Mouse (Mus musculus) left cerebral cortex, postnatal 10 days (tissue): ENCODE results near the gene Cd47. TPM values are rescaled to one million over a fixed set of nuclear protein-coding genes. Genes with fewer than 3 reads are reported as not detected.
"Not testable (repeated sequence)": the region's sequence is repeated elsewhere in the genome, so short reads cannot be mapped to it uniquely, and the experiment has no call there.

Experiments
- DNase-seq, 2 experiments: peaks; one replicate each; pipeline ENCODE4 v3.0.0; 2021 to 2022; ENCODE audit warnings: low spot score in 2 of 2, mixed read lengths in 1 of 2; ENCODE audit errors: extremely low spot score in 1 of 2
- intact Hi-C: fragments of 180-260 bp; cut with DNase I; formaldehyde crosslinking; loops from one replicate; pipeline ENCODE4 v1.15.1; 2025
- total RNA-seq, 2 experiments: library from RNA; stranded (reverse); gene quantifications; 2 replicates each; pipeline ENCODE4 v1.2.3; 2021

The Cd47 gene
- total RNA-seq, 2 experiments from 2014 or later = 294 to 300 TPM

GRCm38 (mm10) chr16:49818146-49818545 lies 17.8 kb downstream of the Cd47 start:
- no peak for DNase-seq
- intact Hi-C loops = no loop called here

GRCm38 (mm10) chr16:49818627-49819026 lies 18.3 kb downstream of the Cd47 start:
- intact Hi-C loops = no loop called here
- DNase-seq = no peak

GRCm38 (mm10) chr16:49819494-49819893 lies 19.2 kb downstream of the Cd47 start:
- DNase-seq = no peak
- intact Hi-C loops = no loop called here

- not testable (repeated sequence) for DNase-seq
Observed at GRCm38 (mm10) chr16:49830911-49831310, 30.6 kb downstream of the Cd47 start.

GRCm38 (mm10) chr16:49832339-49832738 lies 32.0 kb downstream of the Cd47 start:
- intact Hi-C loops = no loop called here
- DNase-seq = no peak

More at GRCm38 (mm10) chr16:49830911-49831310, 30.6 kb downstream of the Cd47 start:
- intact Hi-C loops = not testable (repeated sequence)

GRCm38 (mm10) chr16:49834130-49834693 lies 33.9 kb downstream of the Cd47 start:
- no peak for DNase-seq
- intact Hi-C loops = no loop called here

- intact Hi-C loops = no loop called here
- no peak for DNase-seq
Observed at GRCm38 (mm10) chr16:49836634-49837164, 36.4 kb downstream of the Cd47 start.

GRCm38 (mm10) chr16:49838923-49839322 lies 38.6 kb downstream of the Cd47 start:
- intact Hi-C loops = no loop called here
- no peak for DNase-seq

GRCm38 (mm10) chr16:49839681-49840535 lies 39.6 kb downstream of the Cd47 start:
- intact Hi-C loops = no loop called here
- DNase-seq = peak in 1 of 2 experiments; percentile 23

GRCm38 (mm10) chr16:49843723-49844122 lies 43.4 kb downstream of the Cd47 start:
- intact Hi-C loops = no loop called here
- DNase-seq = no peak

- intact Hi-C loops = no loop called here
- no peak for DNase-seq
Observed at GRCm38 (mm10) chr16:49847224-49848003, 47.1 kb downstream of the Cd47 start.

- DNase-seq = no peak
- intact Hi-C loops = no loop called here
Observed at GRCm38 (mm10) chr16:49848651-49849050, 48.3 kb downstream of the Cd47 start.

- DNase-seq = no peak
- intact Hi-C loops = loop anchor here (10.0 kb wide), 1 partner anchor 392 kb away; no protein-coding TSS in a partner anchor
Observed at GRCm38 (mm10) chr16:49852940-49853339, 52.6 kb downstream of the Cd47 start.

GRCm38 (mm10) chr16:49853633-49854032 lies 53.3 kb downstream of the Cd47 start:
- no peak for DNase-seq
- intact Hi-C loops = loop anchor here (10.0 kb wide), 1 partner anchor 391 kb away; no protein-coding TSS in a partner anchor

GRCm38 (mm10) chr16:49854194-49854593 lies 53.9 kb downstream of the Cd47 start:
- no peak for DNase-seq
- intact Hi-C loops = loop anchor here (10.0 kb wide), 1 partner anchor 391 kb away; no protein-coding TSS in a partner anchor

- DNase-seq = peak; percentile 86 to 94
- intact Hi-C loops = loop anchor here (5.0 to 10.0 kb wide), 4 partner anchors 37 to 390 kb away; no protein-coding TSS in a partner anchor
Observed at GRCm38 (mm10) chr16:49854931-49855835, 54.9 kb downstream of the Cd47 start.

- DNase-seq = no peak
- intact Hi-C loops = loop anchor here (5.0 to 10.0 kb wide), 4 partner anchors 36 to 389 kb away; no protein-coding TSS in a partner anchor
Observed at GRCm38 (mm10) chr16:49855836-49856503, 55.6 kb downstream of the Cd47 start.
